Mouse (Mus musculus): ENCODE data around the gene Slit3. TPM values are rescaled to one million over a fixed set of nuclear protein-coding genes. Genes with fewer than 3 reads are reported as not detected.
A peak's percentile ranks its signal among the peaks of the same experiment; 100 is the strongest.

Gene Slit3
- total RNA-seq, 2 experiments from 2014 or later = not detected

DNA sequence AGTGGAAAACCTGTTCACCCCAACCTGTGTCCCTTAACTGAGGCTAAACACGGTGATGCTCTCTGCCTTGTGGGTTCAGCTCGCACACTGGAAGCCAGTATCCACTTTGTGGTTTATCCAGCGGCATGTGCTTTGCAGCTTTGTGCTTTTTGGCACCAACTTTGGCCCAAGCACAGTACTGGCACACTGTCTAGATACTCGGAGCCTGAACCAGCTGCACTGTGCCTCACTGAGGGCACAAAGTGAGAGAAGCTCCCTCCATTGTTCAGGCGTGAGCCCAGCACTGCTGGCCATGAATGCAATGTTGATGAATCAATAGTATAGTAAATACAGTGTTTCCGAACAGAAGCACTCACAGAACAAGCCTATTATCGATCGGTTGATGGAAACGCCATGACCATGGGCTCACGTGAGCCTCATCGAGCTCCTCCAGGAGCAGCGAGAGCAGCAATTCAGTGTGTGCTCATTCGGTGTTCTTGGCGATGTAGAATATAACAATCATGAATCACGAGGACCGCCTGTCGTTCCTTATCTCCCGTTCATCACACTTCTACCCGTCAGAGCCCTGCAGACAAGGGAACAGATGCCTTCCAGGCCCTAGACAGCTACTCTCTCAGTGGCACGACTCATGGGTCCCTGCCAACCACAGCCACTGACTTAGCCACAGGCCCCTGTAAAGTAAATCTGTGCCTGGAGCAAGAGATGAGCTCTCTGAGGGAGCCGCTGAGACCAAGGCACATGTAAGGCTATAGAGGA, 503.7 kb downstream of the Slit3 start:
- no peak for ATAC-seq (replicated peaks; ENCODE audit: low FRiP score, low TSS enrichment, poor library complexity, severe bottlenecking)

DNA sequence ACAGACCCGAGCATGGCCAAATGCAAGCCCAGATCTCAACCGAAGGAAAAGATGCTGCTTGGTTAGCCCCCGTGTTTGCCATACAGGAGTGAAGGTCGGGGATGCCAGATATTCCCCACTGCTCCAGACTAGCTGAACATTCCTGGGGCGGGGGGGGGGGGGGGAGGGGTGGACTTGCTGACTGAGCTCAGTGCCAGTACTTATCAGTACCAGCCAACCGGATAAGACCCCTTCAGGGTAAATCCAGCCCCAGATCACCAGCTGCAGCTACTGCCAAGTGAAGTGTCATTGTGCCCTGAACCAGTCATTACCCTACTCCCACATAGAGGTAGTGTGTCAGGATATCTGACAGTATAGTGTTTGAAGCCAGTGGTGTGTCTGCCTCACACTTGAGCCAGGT, 504.6 kb downstream of the Slit3 start:
- no peak for ATAC-seq (replicated peaks; ENCODE audit: low FRiP score, low TSS enrichment, poor library complexity, severe bottlenecking)

DNA sequence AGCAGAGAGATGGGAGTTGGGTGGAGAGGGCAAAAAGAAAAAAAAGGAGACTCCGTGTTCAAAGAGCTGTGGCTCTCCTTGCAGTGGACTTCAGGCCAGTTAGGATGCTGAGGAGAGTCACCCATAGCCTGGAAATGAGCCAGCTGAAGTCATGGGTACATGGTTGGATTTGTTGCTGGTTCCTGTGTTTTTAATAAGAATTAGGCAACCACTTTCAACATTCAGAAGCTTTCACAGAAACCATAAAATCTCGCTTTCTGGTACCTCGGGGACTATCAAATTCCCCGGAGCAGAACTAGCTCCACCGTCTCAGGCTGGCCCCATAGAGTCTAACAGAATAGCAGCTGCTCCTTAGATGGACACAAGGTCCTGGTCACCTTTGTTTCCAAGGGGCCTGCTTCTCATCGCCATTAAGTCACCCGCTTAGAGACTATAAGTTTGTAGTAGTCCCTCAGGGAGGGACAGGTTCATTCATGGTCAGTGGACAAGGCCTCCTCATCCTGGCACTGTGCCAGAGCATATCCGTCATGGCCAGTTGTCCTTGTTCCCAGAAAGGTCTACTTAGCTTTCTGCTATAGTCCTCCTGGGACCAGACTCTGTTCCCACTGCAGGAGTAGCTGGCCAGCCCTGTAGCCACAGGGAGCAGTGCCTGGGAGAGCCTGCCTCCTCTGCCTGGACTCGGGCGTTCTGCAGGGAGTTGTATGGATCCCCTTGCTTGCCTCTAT, 505.3 kb downstream of the Slit3 start:
- ATAC-seq (replicated peaks; ENCODE audit: low FRiP score, low TSS enrichment, poor library complexity, severe bottlenecking) = no peak

DNA sequence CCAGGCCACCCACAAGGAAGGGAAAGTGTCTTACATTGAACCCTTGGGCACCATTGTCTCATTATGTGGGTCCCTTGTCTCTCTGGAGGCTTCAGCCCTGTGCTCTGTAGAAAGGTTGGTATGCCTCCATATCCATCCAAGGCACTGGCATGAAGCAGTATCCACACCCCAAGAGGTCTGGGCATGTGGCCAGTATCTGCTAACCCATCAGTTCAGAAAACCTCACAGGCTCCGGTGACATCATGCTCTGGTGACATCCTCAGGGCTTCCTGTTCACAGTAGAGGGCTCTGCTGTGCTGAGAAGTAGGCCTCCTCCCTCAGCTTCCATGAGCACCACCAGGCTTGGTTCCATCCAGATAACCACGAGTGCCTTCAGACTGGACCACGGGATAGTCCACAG, 506.8 kb downstream of the Slit3 start:
- no peak for ATAC-seq (replicated peaks; ENCODE audit: low FRiP score, low TSS enrichment, poor library complexity, severe bottlenecking)

DNA sequence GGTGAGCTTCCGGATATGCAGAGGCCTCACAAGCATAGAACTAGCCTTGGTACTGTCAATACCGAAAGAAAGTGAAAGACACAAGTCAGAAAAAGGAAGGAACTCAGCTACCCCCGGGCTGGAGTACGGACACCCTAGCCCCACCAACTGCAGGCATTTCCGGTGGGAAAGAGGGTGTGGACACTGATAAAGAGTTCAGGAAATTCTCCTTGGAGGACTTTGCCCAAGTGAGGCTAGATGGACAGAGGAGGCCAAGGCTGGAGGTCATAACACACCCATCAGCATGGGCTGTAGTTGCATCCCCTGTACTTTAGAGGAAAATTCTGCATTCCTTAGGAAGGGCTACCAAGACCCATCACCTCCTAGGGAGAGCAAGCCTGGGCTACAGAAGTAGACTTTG, 511.2 kb downstream of the Slit3 start:
- ATAC-seq (replicated peaks; ENCODE audit: low FRiP score, low TSS enrichment, poor library complexity, severe bottlenecking) = no peak

DNA sequence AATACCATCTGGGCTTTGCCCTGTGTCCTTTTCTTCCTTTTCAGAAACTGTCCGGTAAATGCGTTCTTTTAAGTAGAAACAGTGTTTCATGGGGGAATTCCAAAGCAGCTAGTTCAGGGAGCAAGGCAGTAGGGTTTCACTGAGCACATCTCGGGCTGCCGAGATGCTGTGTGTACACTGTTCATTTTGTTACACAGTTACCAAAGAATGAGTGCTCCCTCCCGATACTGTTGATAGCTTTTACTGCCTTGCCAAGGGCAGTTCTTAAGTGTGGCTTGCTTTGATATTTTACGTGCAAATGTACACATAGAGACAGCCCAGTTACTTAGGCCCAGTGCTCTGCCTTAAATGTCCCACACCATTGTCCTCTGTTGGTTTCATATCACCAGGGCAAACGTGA, 516.1 kb downstream of the Slit3 start:
- ATAC-seq (replicated peaks; ENCODE audit: low FRiP score, low TSS enrichment, poor library complexity, severe bottlenecking) = no peak

DNA sequence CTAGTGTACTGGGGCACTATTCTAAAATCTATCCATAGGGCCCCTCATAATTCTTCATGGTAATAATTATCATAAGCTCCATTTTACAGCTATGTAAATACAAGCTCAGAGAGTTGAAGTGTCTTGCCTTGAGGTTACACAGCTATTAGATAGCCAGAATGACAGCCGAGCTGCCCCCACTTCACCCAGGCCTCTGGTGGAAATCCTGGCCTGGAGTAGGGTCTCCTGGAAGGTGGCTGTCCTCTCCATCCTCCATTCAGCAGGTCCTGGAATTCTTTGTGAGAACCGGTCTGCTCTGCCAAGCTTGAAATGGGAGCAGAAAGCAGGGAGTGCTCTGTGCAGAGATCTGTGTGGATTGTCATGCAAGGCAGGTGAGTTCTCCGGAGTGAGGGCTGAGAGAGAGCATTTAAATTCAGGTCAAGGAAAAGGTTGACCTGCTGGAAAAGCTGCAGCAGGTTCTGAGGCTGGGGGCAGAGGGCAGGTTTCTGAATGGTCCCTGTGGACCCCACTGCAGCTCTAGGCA, 517.9 kb downstream of the Slit3 start:
- no peak for ATAC-seq (replicated peaks; ENCODE audit: low FRiP score, low TSS enrichment, poor library complexity, severe bottlenecking)

DNA sequence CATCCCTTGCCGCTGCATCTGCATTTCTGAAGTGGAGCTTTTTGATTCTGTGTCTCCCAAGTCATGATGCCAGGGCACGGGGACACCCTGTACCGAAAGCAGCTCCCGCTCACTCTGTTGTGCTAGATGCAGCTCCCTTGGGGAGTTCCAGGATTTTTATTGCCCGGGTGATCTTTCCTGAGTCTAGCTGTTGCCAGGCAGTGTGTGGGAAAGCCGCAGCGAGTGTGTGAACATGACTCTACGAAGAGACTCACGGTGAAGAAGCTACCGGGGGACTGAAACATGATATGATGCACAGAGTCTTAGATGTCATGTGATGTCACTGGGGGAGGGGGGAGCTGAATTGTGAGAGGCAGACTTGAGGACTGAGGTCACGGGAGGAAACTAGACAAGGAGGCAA, 518.4 kb downstream of the Slit3 start:
- ATAC-seq (replicated peaks; ENCODE audit: low FRiP score, low TSS enrichment, poor library complexity, severe bottlenecking) = no peak

DNA sequence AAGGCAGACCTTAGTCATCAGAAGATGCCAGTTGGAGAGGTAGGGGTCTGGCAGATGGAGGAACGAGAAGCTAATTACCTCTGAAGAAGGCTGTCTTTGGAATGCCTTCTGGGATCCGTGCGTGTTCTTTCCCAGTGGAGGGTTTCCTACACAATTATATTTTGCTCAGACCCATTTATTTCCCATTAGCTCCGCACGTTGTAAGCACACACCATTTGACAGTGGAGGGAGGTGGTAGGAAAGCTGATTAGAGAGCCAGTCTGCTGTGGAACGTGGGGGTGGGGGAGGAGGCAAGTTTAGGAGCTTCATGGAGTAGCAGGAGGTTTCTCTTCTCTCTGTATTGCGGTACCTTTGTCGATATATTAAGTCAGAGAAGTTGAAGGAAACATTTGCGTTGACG, 530.3 kb downstream of the Slit3 start:
- ATAC-seq (replicated peaks; ENCODE audit: low FRiP score, low TSS enrichment, poor library complexity, severe bottlenecking) = no peak

DNA sequence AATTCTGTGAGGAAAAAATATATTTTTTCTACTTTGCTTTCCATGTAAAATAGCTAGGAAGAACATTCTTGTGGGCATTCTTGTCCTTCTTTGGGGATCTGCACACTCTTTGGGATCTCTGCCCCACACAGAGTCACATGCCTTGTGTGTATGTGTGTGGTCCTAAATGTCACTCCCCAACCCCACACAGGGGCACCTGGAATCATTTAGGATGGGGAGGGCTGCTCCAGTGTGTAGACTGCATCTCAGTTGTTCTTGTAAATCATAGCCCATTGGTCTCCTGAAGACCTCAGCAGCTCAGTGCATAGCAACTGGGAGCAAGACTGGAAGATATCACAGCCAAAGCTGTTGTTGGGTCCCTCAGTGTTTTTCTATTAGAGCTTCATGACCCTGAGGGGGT, 534.8 kb downstream of the Slit3 start:
- no peak for ATAC-seq (replicated peaks; ENCODE audit: low FRiP score, low TSS enrichment, poor library complexity, severe bottlenecking)

DNA sequence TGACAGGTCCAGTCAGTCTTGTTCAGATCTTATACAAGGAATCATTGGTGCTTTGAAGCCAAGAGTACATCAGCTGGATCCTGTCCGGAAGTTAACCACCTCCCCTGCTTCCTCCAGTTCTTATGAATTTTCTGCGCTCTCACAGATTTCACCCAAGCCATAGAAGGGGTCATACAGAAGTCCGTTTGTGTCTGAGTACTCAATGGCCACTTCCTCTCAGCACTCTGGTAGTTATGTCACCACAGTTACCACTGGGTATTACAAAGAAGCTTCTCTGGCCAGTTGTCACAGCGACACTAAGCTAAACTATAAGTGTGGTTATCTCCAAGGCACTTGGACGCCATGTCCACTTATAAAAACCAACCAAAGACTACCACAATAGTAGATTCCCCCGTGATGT, 536.6 kb downstream of the Slit3 start:
- ATAC-seq (replicated peaks; ENCODE audit: low FRiP score, low TSS enrichment, poor library complexity, severe bottlenecking) = no peak

DNA sequence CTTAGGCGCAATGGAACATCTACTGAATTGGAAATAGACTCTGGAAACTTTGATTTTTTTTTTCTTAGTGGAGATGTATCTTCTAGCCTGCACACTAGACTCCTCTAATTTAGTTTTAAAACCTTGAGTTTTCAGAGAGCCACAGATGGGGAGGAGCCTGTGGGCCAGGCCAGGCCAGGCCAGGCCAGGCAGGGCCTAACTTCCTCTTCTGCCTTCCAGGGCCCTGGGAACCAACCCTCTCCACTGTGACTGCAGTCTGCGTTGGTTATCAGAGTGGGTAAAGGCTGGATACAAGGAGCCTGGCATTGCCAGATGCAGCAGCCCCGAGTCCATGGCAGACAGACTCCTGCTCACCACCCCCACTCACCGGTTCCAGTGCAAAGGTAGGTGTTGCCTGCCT, 539.9 kb downstream of the Slit3 start:
- ATAC-seq (replicated peaks; ENCODE audit: low FRiP score, low TSS enrichment, poor library complexity, severe bottlenecking) = no peak

DNA sequence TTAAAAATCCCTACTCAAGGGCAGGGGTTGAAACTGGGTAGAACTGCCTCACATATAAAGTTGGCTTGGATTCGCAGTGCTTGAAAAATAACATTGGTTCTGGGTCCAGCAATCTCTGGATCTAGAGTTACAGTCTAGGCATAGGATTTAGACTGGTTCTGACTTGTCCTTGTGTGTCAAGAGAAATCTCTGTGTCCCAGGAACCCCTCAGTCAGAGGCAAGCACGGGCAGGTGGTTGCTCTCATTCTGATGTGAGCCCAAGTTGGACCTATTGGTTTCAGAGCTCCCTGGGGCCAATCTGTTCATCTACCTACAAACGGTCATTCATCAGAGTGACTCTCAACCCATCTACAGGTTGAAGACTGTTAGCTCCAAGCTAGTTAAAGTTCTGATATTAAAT, 541.9 kb downstream of the Slit3 start:
- ATAC-seq (replicated peaks; ENCODE audit: low FRiP score, low TSS enrichment, poor library complexity, severe bottlenecking) = no peak

DNA sequence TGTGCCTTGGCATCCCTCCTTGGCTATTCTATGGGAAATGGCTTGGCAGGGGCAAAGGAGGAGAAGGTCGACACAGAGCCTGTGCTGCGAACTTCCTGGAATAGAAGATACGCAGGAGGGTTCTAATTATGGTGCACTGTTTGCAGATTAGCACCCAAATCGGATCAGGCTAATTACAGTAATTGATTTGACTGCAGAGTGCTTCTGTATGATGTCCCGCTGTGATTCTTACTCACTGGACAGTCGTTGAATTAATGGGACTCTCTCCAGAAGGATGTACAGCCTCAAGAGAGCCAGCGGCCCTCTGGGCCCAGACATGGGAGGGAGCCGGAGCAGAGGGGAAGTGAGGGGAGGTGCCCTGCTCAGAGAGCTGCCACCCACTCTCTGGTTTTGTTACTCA, 542.6 kb downstream of the Slit3 start:
- no peak for ATAC-seq (replicated peaks; ENCODE audit: low FRiP score, low TSS enrichment, poor library complexity, severe bottlenecking)

DNA sequence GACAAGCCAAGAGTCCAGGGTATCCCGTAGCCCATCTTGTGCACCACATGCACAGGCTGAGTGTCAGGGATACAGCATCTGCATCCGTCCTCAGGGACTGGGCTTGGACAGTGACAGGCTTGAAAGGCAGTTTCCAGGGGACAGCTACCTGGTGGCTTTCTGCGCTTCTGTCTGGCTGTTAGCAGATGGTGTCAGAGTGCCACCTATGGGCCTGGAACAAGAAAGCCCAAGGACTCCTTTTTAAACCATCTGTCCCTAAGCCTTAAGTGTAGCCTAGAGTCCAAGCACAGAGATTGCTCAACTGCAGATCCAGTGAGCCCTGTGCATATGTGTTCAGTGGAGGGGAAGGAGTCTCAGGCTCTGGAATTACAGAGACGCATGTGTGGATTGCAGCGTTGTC, 544.0 kb downstream of the Slit3 start:
- no peak for ATAC-seq (replicated peaks; ENCODE audit: low FRiP score, low TSS enrichment, poor library complexity, severe bottlenecking)

DNA sequence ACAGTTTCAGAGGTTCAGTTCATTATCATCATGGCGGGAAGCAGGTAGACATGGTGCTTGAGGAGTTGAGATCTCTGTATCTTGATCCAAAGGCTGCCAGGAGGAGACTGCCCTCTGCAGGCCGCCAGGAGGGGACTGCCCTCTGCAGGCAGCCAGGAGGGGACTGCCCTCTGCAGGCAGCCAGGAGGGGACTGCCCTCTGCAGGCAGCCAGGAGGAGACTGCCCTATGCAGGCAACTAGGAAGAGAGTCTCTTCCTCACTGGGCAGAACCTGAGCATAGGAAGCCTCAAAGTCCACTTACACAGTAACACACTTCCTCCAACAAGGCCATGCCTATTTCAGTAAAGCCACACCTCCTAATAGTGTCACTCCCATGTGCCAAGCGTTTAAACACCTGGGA, 546.4 kb downstream of the Slit3 start:
- ATAC-seq (replicated peaks; ENCODE audit: low FRiP score, low TSS enrichment, poor library complexity, severe bottlenecking) = peak; percentile 97

DNA sequence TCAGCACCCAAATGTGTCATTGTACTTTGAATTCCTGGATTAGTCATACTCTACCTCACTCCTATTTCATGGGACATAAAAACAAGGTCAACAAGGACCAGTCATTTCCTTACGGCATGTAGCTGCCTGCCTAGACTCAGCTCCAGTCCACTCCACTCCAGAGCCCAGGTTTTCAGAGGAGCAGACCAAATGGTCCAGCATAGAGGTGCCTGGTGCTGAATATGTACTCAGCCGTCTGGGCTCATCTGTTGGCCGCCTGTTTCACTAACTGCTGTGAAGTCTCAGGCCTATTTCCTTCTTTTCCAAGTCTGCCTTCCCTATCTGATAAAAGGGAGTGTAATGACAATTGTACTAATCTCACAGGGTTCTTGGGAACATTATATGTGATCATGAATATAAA, 547.1 kb downstream of the Slit3 start:
- no peak for ATAC-seq (replicated peaks; ENCODE audit: low FRiP score, low TSS enrichment, poor library complexity, severe bottlenecking)

DNA sequence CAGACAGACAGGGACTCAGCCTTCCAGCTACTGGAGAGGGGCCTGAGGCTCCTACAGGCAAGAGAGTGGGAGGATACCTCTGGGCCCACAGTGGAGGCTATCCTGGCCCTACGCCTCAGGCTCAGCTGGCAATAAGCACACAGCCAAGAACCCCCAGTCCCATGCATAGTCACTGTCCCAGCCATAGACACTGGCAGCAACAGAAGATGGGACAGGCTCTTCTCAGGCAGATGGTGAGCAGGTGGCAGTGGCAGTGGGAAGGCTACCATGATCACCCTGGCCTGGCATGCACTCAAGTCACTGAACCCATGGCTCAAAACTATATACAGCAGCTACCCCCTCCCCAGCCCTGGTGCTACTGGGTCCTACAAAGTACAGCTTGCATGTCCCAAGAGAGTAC, 547.7 kb downstream of the Slit3 start:
- no peak for ATAC-seq (replicated peaks; ENCODE audit: low FRiP score, low TSS enrichment, poor library complexity, severe bottlenecking)

DNA sequence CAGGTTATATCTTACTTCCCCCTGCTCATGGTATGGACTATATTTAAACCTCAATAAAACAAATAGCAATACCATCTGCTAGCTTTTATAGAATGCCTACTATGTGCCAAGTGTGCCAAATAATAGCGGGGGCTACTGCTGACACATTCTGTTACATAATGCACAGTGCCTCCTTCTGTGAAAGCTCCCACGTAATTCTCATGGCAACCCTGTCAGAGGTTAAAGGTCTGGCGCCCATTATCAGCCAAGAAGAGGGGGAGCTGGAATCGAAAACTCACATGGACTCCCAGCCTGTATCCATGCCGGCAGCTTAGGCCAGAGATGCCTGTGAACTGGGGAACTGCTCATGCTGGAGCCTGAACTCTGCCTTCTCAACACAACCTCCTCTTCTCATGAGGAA, 548.5 kb downstream of the Slit3 start:
- no peak for ATAC-seq (replicated peaks; ENCODE audit: low FRiP score, low TSS enrichment, poor library complexity, severe bottlenecking)

DNA sequence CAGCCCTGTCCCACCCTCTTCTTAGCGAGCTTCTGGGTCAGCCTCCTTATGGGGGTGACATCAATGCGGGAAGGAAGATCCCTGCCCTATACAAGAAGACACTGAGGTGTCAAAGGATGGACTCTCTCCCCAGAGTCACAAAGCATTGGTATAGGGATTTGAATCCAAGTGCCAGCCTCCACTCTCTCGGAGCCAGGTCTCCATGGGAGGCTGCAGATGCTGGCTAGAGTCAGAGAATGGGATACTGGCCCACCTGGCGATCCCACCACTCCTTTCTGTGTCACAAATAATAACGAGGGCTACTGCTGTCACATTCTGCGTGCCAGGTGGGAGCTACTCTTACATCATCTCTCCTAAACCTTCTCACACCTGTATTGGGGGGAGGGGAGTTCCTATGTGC, 549.2 kb downstream of the Slit3 start:
- no peak for ATAC-seq (replicated peaks; ENCODE audit: low FRiP score, low TSS enrichment, poor library complexity, severe bottlenecking)

DNA sequence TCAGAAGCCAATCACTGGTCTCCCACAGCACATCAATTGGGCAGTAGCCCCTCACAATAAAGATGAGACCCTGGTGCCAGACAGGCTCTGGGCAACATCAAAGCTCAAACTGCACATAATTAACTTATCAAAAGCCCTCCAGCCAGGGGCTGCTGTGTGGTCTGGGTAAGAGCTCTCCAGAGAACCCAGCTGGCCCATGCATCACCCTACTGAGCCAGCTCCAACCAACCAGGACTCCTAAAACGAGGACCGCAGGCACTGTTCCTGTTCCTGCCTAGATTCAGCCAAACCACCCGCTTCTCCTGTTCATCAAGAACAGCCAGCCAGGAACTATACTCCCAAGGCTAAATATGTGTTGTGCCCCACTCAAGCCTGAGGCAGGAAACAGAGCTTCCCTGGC, 549.7 kb downstream of the Slit3 start:
- ATAC-seq (replicated peaks; ENCODE audit: low FRiP score, low TSS enrichment, poor library complexity, severe bottlenecking) = no peak

All from megakaryocyte-erythroid progenitor cell, adult 5-6 weeks (primary cell).